Mouse (Mus musculus) myocyte (in vitro differentiated cells): ENCODE results near the gene Slc5a10.

Source experiments
- E2F4 ChIP-seq: IDR thresholded peaks from one replicate; pipeline ENCODE4 v1.6.1; 2011; ENCODE audit warnings: mild to moderate bottlenecking, control low read depth, moderate library complexity; ENCODE audit not compliant: insufficient read depth
- MYOG ChIP-seq, 3 experiments: IDR thresholded peaks; one replicate each; pipeline ENCODE4 v1.6.1; 2011; ENCODE audit warnings: control low read depth in 2 of 3, low read depth in 2 of 3, mild to moderate bottlenecking in 2 of 3; ENCODE audit not compliant: insufficient read length in 2 of 3, control insufficient read depth in 1 of 3, insufficient read depth in 1 of 3
- POLR2A ChIP-seq: IDR thresholded peaks from one replicate; pipeline ENCODE4 v1.6.1; 2011; ENCODE audit warnings: low read depth, mild to moderate bottlenecking, control low read depth, moderate library complexity; ENCODE audit not compliant: insufficient read length

DNA sequence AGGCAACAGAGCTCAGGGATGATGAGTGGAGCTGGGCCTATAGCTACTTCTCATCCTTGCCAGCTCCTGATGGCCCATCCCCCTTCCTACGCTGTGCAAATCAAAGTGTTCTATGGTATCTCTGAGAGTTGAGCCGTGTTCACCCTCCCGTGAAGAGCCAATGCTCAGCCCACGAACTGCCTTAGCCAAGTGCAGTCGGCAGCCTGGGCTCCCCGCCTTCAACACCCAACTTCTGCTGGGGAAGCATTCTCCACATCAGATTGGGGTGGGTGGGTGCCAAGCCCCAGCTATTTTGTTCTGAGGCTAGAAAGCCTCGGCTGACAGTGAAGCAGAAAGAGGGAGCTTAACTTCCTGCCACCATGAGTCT lies 71.9 kb downstream of the Slc5a10 start:
- TF ChIP-seq MYOG (IDR thresholded peaks at IDR 0.05; ENCODE audit: control insufficient read depth in 1 of 3, insufficient read depth in 1 of 3, insufficient read length in 2 of 3, low read depth in 2 of 3): no peak
- no peak for TF ChIP-seq POLR2A
- no peak for TF ChIP-seq E2F4
